Mouse (Mus musculus): ENCODE data around the gene Cisd3. TPM values are rescaled to one million over a fixed set of nuclear protein-coding genes. Genes with fewer than 3 reads are reported as not detected.

Cisd3 gene
- total RNA-seq, 4 experiments from 2014 or later, result 133 to 158 (median 141) TPM

Small RNA genes within 50 kb of the gene (microRNA-seq; reads per million reads assigned to microRNA genes)
- gene Gm24158 (not detected), gene Mir6927 (not detected)

Other genes starting within 250 kb of the Cisd3 start
- gene 4933428G20Rik, start 185.5 kb upstream of the Cisd3 start, total RNA-seq (2022), result not detected
- gene Srcin1, start 109.6 kb upstream of the Cisd3 start, total RNA-seq (2022), result under 1 TPM; 0.06 to 0.75 (median 0.18) TPM
- 1 to 10 TPM in 3 of 4 experiments, under 1 TPM in 1; 0.92 to 1.7 (median 1.2) TPM for gene Epop, start 56.1 kb upstream of the Cisd3 start, total RNA-seq (2022)
- gene Mllt6, start 22.4 kb upstream of the Cisd3 start, total RNA-seq (2022), result 10 to 100 TPM; 68.8 to 84.0 (median 69.8) TPM
- gene Pcgf2, start 14.7 kb downstream of the Cisd3 start, total RNA-seq (2022), result 1 to 10 TPM; 4.6 to 6.3 (median 5.3) TPM
- gene Psmb3, start 17.6 kb downstream of the Cisd3 start, total RNA-seq (2022), result 100 to 1,000 TPM; 145 to 154 (median 150) TPM
- gene Pip4k2b, start 58.9 kb downstream of the Cisd3 start, total RNA-seq (2022), result 10 to 100 TPM; 21.9 to 26.6 (median 25.6) TPM
- gene Cwc25, start 80.7 kb downstream of the Cisd3 start, total RNA-seq (2022), result 1 to 10 TPM; 6.1 to 7.1 (median 6.3) TPM
- not detected for gene 1700001P01Rik, start 90.1 kb downstream of the Cisd3 start, total RNA-seq (2022)
- gene Rpl23, start 96.6 kb downstream of the Cisd3 start, total RNA-seq (2022), result 100 to 1,000 TPM; 425 to 610 (median 521) TPM
- gene Lasp1, start 113.2 kb downstream of the Cisd3 start, total RNA-seq (2022), result 10 to 100 TPM; 20.1 to 32.0 (median 25.8) TPM
- gene B230217C12Rik, start 155.0 kb downstream of the Cisd3 start, total RNA-seq (2022), result 1 to 10 TPM in 1 of 4 experiments, under 1 TPM in 3; 0.22 to 1.7 (median 0.51) TPM
- under 1 TPM; 0.28 to 0.56 (median 0.31) TPM for gene Fbxo47, start 198.3 kb downstream of the Cisd3 start, total RNA-seq (2022)

All from heart, adult 8-10 months (tissue).